Mouse (Mus musculus) c-Kit-positive CD71-positive TER-119-positive erythroid progenitor cells, embryonic 14.5 days (primary cell): ENCODE measurements around the gene Capg.

Source experiments
- DNase-seq: peaks from one replicate; pipeline ENCODE4 v3.0.0-alpha.2; 2013; ENCODE audit warnings: low spot score

Gene Capg

DNA sequence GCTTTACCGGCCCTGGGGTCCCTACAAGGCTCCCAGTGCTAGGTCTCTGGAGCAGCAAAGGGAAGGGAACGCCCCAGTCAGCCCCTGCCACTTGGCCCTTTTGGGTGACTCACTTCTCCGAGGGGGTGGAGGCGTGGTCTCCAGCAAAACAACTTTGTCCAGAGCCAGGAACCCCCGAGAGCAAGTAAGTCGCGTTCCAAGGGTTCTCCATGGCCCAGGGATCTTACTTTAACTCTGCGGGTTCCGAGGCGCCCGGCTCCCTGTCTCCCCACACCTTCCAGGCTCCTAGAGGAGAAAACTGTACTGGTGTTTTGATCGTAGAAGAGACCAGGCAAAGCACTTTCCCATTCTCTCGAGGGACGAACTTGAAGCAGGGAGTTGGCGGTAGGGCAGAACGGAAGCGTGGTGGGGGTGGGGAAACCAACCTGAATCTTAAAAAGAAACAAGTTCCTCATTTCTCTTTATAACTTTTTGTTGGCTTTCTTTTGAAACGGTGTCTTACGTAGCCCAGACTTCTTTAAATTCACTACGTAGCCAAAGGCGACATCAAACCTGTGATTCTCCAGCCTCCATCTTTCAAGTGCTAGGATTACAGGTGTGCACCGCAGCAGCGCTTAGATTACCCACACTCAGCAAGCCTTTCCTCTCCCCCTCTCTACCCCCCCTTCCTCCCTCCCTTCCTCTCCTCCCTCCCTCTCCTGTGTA is at the start of gene Capg:
TSS of gene Capg (plus strand) at position 109 of the 705 bp plus-strand sequence.
- DNase-seq: no peak

DNA sequence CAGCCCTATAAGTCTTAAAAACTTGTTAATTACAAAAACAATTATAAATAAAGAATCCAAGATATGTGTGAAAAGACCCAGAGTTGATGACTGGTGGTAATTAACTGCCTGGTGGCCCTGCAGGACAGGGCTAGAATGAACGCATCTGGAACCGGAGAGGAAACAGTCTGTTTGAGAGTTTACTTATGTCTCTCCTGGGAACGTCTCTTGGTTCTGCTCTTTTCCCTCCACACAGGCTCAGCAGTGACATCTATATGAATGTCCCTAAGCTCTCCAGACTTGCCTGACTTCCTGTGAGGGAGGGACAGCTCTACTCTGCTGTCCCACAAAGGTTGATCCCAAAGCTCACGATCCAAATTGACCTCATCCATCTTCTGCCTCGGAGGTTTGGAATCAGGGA is 45.2 kb upstream of the Capg start:
- no peak for DNase-seq

DNA sequence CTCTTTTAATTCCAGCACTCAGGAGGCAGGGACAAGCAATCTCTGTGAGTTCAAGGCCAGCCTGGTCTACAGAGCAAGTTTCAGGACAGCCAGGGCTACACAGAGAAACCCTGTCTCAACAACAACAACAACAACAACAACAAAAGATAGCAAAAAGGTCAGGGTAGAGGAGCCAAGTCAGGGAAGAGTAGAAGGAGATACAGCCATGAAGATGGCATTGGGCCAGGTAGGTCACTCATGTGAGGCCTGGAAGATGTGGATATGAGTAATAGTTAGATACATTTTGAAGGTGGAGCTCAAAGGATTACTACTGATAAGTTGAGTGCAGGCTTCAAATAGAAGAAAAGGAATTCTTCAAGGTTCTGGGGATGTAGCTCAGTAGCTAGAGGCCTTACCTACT is 40.9 kb upstream of the Capg start:
- no peak for DNase-seq

DNA sequence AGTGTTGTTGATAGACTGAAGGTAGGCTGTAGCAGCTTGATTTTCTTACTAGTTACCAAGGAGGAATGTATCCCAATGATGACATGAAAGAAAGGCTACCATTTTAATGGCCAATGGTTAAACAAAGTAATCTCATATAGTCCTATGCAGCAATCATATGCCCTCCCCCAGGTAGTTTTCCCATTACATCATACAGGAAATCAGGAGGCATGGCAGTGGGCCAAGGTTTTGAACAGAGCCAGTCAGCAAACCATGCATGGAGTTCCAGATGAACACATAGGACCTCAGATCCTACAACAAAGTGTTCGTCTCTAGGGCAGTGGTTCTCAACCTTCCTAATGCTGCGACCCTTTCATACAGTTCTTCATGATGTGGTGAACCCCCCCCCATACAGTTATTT is 40.3 kb upstream of the Capg start:
- DNase-seq: no peak

DNA sequence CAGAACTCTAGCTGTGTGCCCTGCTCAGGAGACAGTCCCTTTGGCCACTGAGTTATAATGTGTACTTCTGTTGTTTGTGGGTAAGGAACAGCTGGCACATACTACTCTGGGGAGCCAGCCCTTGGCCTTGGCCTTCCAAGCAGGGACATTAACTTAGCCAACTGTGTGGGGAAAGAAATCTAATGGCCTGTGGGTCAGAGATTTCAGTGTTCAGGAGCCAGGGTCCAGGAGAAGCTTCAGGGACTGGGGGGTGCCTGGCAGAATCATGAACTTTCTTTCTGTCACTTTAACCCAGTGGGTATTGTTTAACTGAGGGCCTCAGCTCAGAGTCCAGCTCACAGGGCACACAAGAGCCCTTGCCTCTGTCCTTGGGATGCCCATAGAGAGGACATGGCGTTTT is 38.1 kb upstream of the Capg start:
- no peak for DNase-seq

DNA sequence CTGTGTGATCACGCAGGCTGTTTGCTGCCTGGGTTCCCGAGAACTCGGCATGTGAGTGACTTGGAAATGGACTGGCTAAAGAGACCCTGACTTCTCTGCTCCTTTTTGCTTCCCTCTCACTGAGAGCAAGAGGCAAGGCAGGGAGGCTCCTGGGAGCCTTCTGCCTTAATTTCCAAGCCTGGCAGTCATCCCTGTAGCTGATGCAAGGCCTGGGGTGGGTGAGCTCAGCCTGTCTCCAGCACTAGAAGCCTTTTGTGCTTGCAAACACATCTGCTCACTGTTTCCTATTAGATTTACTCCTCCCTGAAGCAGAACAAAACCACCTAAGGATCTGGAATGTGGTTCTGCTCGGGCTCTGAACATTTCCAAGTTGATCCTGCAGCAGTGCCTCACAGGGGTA is 35.6 kb upstream of the Capg start:
- no peak for DNase-seq

DNA sequence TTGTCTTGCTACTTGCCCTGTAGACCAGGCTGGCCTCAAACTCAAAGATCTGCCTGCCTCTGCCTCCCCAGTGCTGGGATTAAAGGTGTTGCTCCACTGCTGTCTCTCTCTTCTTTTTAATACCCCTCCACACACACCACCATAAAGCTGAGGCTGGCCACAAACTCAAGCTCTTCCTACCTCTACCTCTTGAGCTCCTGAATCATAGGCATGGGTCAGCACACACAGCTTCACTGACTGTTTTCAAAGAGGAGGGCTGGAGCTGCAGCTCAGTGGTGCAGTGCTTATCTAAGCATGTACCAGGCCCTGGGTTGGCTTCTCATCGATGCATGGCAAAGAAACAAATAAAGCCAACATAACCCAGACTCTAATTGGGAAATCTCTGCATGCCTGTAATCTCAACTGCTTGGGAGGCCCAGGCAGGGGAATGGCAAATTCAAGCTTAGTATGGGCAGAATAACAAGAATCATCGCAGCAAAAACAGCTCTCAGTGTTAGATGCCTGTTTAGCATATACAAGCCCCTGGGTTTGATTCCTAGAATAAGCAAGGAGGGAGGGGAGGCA is 34.2 kb upstream of the Capg start:
- no peak for DNase-seq

DNA sequence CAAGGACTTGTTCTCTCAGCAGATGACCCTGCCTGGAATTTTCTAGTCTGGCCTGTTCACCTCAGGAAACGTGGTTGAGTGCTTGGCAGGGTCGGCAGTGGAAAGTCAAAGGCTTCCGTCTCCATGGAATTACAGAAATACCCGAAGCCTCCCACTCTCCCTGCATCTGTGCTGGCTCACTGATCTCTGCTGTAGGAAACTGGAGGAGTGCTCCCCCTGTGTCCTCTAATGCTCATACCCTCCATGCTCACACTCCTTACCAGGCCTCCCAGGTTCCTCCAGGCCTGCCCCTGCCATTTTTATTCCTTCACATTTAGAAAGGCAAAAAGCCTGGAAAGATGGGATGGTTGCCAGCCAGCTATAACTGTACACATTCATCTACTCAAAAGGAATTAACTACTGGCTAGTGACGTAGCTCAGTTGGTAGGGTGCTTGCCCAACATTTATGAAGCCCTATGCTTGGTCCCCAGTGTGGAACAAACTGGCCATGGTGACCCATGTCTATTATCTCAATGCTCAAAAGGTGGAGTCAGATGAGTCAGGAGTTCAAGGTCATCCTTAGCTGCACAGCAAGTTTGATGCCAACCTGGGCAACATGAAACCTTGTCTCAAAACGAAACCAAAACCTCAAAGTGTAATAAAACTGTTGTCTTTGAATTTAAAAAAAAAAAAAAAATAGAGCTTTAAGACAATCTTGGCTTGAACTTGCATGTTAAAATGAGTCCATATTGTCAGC is 33.3 kb upstream of the Capg start:
- DNase-seq: no peak

DNA sequence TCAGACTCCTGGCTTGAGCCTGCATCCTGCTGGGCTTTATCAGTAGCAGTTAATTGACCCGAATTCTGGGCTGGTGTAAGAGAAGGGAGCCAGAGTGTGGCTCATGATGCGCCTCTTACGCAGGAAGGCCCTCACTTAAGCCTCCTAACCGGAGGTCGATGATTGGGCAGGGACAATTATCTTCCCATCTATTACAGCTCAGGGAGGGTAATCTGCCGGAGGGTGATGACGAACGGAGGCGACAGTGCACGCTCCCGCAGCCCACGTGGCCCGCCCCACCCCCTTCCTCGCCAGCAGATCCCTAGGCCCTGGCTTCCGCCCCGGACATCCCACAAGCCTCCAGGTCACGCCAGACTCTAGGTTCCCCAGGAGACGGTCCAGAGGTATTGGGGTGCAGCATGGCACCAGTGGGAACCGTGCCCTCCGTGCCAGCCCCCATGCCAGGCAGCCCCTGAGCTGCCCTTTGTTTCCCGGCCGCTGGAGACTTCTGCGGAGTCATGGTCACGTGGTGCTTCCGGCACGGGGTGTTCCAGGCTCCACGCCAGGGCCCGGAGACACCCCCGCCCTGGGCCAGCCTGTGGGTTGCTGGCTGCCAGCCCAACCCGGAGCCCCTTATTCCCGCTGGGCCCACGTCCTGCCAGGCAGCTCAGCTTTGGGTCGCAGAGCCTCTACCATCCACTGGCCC is 31.7 kb upstream of the Capg start:
- DNase-seq: peak; percentile 77

DNA sequence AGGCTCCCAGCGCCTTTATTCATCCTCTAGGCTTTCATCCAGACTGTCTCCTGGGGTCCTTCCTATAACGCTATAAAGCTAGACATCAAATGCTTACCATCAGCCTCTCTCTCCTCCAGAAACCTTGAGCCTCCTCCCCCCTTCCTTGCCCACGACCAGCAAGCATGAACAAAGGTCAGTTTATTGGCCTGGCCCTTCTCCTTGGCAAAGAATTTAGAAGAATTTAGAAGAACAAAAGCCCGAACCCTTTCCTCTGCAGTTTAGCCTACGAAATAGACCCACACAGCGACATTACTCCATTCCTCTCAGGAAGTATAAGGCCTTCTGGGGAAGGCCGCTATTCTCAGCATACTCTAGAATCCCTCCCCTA is 31.1 kb upstream of the Capg start:
- DNase-seq: no peak

DNA sequence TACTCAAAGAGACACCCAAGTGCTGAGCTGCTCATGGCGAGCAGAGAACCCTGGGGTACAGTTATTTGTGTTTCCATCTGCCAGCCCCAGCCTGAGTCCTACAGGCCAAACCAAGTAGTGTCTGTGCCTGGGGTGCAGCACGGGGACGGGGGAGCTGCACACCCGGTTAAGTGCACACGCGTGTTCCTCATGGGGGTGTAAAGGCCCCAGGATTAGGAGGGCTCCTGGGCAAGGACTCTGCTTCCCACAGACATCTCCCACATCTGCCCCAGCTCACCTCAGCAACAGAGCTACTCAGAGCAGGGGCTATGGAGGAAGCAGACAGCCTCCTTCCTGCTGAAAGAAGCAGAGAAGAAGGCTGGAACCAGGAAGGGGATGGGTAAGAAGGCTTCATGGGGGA is 28.5 kb upstream of the Capg start:
- no peak for DNase-seq

DNA sequence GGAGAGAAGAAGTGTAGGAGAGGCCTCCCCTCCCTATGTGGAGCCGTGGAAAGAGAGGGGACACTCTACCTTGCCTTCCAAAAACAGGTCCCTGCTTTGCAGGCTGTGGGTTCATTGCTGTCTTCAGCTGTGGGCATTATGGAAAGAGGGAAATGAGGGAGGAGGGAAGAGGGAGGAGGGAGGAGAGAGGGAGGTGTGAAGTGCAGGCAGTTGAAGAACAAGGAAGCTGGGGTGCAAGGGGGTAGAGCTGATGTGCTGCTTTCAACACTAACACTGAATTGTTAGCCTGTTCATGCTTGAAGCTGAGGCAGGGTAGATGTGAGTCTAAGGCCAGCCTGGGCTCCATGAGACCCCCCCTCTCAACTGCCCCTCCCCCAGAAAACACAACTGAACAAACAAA is 25.3 kb upstream of the Capg start:
- DNase-seq: no peak

DNA sequence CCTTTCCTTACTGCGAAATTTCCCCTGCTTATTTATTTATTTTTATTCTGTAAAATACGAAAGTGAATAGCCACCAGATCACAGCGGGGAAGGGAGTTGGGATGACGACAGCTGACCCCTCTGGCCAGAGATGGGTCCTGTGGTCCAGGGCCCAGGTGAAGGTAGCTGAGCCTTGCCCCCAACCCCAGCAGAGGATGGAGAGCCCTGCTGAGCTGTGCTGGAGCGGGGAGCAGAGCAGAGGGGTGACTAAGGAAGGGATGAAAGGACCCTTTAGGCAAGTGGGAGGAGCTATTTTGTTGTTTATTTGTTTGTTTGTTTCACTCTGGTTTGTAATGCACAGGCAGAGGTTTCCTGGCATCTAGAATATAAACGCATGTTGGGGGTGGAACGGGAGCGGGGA is 24.9 kb upstream of the Capg start:
- no peak for DNase-seq

DNA sequence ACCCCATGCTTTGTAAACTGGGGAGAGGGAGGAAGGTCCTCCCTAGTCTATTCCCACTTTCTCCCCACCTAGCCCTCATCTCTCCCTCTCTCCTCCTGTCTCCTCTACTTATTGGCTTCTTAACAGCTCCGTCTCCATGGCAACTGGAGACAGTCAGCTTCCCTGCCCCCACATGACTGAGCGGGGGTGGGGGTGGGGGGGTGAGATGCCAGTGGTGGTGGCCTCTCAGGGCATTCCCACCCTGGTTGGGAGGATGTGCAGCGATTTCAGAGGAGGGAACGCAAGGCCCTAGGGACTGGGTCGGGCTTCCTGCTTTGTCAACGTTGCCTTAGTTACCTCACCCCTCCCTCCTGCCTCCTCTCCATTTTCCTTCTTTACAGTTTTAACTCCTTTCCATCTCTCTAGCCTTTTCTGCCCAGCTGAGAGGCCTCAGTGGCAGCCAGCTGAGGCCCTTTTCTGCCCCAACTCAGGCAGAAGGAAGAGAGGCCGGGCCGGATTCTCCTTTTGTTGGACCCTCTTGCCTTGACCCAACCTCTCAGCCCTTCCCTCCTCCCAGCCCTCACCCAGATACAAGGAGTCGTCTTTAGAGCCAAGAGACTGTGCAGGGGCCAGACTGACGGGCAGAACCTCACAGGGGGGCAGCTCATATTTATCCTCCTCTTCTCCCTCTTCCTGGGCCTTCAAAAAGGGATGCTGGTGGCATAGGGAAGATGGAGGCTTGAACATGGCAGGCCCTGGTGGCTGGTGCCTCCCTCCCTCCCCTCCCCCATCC is 24.1 kb upstream of the Capg start:
- DNase-seq: no peak

DNA sequence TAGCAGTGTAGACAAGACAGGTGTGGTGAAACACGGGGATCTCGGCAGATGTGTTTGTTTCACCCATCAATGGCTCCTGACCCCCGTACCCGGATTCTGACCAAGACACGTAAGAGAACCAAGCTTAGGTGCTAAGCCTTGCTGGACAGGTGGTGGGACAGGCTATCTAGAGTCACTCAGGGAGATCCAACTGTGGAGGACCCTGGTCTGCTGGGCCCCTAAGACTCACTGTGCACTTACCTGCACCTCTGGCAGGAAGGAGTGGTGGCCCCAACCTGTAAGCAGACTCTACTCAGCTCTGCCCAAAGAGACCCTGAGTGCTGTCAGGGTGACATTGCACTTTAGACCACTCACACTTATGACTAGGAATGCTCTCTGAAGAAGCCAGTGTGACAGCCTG is 23.3 kb upstream of the Capg start:
- no peak for DNase-seq

DNA sequence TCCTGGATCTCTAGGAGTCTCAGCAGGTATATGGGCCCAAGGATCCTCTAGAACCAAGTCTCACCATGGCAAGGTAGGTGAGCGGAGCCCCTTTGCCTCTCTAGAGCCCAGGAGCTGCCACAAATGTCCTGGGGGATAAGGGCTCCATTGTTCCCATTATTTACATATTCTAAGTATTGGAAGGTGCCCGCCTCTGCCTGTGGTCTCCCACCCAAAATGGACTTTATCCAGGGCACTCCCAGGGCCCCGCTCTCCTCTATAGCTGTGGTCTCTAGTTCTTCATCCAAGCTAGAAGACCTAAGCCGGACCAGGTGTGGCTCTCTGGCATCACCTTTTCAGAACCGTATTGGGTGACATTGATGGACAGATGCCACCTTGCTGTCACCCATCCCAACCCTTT is 22.6 kb upstream of the Capg start, which contains the start of gene Sh2d6:
TSS of gene Sh2d6 (minus strand) at position 101 of the 400 bp plus-strand sequence.
- DNase-seq: no peak

DNA sequence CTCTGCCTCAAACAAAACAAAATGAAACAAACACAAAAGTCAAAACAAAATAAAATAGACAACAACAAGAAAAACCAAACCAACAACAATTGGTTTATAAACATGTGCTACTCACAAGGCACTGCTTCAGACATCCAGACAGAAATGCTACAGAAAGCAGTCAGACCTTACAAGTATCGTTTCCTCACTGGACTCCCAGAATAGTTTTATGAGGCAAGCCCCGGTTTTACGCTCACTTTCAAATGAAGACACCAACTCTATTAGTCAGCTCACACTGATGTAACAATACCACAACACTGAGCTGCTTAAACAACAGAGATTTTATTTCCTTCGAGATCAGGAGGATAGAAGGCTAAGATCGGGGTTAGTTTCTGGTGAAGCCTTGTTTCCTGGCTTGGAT is 21.9 kb upstream of the Capg start:
- no peak for DNase-seq

DNA sequence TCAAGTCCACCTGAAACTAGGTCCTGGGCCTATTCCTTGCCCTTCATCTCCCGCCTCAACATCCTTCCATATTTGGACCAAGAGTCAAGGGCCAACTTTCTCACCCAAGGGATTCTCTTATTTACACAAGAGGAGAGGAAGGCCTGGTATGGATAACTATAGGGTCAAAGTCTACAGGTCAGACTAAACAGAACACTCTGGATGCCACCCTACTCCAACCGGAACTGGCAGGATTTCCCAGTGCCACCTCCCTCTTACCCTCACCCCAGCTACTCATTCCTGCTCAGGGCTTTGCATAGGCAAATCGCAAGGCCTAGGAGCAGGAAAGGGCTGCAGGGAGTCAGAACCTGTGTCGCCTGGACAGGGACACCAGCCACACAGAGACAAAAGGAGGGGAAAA is 21.0 kb upstream of the Capg start:
- no peak for DNase-seq

DNA sequence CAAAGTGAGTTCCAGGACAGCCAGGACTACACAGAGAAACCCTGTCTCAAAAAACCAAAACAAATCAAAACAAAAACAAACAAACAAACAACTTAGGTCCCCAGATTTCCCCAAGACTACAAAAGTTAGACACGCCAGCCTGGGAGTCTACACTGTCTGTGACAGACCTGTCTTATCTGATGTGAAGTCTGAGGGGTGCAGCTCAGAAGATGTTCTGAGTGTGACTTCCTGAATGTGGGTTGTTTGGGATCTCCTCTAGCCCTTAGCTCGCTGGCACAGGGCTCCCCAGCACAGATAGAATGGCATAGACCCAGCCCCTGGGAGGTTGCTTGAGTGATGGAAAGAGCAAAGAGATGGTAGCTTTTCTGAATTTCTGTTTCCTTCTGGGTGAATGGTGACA is 20.0 kb upstream of the Capg start:
- no peak for DNase-seq

DNA sequence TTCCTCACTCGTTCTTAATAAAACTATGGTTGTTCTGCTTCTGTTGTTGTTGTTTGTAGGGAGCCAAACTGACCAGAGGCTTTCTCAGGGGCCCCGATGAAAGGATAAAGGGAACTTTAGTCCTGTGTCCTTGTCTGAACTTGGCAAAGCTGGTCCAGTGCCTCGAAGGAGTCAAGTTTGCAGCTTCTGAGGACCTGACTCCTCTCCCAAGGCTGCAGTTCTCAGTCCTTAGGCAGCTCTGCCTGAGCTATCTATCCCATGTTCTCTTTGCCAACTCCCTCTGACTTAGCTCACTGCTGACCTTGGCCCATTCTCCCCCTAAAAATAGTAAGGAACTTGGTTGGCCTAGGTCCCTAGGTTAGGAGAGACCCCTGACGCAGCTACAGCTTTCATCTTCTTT is 17.1 kb upstream of the Capg start:
- no peak for DNase-seq

DNA sequence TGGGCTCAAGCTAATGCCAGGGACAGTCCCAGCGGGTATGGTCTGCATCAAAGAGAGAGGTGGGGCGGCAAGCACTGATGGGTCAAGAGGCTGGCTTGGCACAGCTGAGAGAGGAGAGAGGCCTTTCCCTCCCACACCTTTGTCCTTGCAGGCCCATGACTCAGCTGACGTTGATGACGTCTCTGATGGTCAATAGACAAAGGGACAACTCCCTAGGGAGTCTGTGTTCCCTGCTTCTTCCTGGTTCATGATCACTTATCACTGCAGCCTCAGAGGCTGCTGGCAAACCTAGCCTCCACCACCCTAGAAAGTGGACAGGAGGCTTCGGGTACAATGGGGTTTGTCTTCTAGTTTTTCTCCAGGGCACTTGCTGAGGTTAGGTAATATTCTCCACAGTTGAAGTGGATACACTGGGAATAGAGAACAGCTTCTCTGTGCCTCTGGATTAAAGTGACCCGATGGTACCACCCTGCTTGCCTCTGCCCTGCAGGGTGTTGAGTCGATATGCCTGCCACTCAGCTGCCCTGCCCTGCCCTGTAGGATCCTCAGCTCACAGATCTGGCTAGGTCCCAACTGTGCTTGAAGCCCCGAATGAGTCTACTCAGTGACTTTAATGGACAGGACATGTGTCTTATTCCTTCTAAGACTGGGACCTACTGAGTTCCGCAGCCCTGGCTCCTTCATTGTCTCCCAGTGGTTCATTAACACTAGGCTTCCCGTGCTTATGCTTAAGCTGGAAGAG is 15.6 kb upstream of the Capg start:
- no peak for DNase-seq

DNA sequence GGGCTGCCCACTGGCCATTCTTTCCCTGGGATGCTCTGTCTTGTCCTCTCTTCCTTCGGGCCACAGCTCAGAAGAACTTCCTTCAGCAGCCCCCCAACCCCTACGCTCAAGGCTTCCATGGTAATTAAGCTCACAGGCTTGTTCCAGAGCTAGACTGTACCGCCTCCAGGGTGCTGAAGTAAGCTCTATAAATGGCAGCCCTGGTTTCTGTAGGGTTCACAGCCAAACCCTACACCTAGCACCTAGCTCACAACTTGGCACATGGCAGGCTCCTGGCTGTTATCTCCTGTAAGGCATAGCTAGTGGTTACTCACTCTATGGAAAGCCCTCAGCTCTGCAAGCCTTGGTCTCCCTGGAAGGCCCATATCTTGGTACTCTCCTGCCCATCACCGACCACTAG is 11.6 kb upstream of the Capg start:
- DNase-seq: no peak
